Mouse (Mus musculus): ENCODE measurements around the gene Pvalb.

GRCm38 (mm10) chr15:78155421-78155820 lies 50.8 kb downstream of the Pvalb start:
- TF ChIP-seq CTCF (IDR thresholded peaks at IDR 0.05; ENCODE audit: control insufficient read depth, insufficient read depth, low read length) = no peak
- TF ChIP-seq POLR2A (IDR thresholded peaks at IDR 0.05; ENCODE audit: borderline replicate concordance, control insufficient read depth, low read depth, low read length) = no peak
